Mouse (Mus musculus) CH12F3 (cell line): Measurements from ENCODE around the gene Elfn1.

Source experiments
- in situ Hi-C: fragments of 300-500 bp; cut with MboI; formaldehyde crosslinking; loops from 2 replicates; pipeline ENCODE4 v1.14.3; 2020; ENCODE audit warnings: low sequenced_read_pairs

Gene Elfn1

GRCm38 (mm10) chr5:139910755-139911300 is 3.1 kb downstream of the Elfn1 start:
- in situ Hi-C loops = no loop called here

GRCm38 (mm10) chr5:139911506-139911905 is 3.8 kb downstream of the Elfn1 start:
- in situ Hi-C loops = no loop called here

DNA sequence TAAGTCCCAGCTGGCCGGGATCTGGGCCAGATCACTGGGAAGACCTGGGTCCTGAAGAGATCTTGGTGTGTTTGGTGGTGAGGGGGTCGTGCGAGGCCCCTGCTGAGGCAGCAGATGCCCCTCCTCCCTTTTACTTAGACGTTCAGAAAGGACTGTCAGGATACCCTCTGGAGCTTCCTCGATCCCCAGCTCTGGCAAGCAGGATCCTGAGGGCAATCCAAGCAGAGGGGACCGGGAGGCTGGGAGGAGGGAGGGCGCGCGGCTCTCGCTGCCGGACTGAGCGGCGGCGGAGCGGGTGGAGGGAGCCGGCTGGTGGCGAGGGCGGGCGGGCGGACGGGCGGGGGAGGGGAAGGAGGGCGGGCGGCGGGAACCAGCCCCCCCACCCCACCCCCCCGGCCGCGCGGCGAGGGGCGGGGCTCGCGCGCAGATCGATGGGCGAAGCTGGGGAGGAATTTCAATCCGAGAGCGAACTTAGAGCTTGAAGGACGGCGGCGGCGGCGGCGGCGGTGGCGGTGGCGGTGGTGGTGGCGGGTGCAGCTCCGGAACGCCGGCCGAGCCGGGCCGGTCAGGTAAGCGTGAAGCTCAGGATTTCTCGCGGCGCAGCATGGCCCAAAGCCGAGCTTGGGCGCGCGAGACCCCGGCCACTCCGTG is 4.5 kb downstream of the Elfn1 start:
- in situ Hi-C loops = no loop called here

DNA sequence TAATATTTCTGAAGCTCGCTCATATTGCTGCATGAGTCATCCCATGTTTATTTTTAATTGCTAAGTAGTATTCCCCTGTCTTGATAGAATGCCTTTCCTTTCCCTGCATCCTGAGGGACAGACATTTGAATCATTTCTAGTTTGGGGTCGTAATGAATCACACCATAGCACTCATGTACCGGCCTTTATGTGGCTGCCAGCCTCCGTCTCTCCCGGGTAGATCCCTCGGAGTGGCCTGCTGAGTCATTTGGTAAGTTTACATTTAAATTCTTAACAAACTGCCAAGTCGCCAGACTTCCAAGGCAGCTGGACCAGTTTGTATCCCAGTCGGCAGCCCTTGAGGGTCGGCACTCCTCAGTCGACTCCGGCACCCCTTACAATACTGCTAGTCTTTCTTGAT is 13.9 kb downstream of the Elfn1 start:
- in situ Hi-C loops = no loop called here

DNA sequence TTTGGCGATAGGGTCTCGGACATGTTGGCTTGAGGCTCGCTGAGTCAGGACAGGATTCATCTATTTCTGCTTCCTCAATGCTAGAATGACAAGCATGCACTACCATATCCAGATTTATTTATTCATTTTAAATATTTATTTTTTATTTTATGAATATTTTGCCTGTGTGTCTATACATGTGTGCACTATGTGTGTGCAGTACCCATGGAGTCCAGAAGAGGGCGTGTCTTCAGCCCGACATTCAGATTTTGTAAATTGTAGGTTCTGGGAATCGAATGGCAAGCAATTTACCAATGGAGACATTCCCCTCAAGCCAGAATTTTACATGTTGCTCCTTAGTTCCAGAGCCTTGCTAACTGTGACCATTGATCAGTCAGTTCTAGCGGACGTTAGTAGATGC is 16.1 kb downstream of the Elfn1 start:
- in situ Hi-C loops = no loop called here

DNA sequence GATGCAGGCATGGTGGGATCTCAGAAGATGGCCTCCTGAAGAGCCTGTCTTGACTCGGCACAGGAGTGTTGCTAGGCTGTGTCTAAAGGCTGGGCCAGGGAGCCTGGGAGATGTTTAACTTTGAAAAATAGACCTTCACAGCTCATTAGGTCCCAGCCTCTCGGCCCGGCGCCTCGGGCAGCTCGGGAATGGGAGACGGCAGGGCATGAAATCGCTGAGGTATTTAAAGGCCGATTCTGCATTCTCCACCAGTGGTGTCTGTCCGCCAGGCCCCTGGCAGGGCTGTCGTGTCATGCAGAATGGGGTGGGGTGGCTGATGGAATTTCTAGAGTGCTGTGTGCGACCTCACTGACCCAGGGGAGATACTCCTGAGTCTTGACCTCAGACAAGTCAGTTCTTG is 22.4 kb downstream of the Elfn1 start:
- in situ Hi-C loops = no loop called here

- in situ Hi-C loops = no loop called here
Measured at GRCm38 (mm10) chr5:139930927-139931351, 23.2 kb downstream of the Elfn1 start.

DNA sequence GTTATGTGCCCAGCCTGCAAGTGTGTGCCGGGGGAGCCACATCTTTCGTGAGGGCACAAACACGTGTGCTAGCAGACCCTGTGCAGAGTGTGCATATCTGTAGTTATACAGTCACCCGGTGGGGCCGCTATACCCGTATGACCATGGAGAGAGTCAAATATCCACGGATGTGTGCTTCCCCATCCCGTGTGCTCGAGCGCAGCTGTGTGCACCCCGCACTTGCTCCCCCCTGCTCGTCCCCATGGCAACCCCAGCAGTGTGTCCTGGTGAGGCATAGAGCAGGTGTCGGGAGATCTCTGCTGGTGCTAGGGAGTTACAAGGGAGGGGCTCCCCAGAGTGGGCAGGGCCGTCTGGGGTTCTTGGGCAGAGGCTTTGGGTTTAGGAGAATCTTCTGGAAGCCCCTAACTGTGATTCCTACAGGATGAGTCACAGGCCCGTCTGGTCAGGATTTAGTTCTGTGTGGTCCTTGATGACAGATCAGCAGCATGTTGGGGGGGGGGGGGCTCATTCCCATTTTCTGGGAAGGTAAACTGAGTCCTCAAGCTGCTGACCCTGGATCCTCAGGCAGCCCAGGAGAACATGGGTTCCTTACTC is 24.3 kb downstream of the Elfn1 start:
- in situ Hi-C loops = no loop called here

DNA sequence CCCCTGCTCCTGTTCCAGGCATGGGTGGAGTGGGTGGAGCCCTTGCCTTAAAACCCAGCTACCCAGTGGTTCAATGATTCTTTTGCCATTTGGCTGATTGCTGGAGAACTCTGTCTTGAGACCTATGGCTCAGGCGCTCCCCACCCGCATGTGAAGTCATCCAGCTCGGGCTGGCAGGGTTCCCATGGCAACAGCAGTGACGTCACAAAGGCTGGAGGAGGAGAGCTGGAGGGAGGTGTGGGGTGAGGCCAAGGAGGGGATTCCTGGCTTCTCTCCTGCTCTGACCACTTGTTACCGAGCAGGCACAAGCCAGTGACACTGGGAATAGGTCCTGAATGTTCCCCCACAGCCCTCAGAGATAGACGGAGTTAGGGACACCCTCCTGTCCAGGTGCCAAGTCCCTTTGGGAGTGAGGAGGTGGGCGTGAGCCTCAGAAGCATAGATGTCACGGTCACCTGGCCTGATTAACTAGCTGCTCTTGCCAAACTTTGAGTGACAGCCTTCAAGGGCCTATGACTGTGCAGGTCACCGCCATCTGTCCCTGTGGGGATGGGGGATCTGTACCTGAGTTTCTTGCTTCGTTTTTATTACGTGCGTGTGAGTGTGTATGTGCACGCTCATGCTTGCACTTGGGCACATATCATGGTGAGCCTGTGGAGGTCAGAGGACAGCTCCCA is 25.0 kb downstream of the Elfn1 start:
- in situ Hi-C loops = no loop called here

DNA sequence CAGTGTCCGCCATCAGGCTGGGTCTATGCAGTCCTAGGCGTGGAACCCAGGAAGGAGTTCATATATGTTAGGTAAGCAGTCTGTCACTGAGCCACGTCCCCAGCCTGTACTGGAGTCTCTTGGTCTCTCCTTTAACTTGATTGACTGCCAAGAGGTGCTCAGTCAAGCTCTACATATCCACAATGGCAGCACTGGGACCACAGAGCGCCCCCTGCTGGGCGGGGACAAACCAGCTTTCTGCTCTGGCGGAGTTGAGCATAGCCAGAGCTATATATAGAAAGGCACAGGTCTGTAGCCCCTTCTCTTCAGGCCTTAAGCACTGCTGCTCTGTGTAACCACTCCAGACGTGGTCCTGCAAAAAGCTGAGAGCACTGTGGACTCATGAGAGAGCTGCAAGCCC is 25.7 kb downstream of the Elfn1 start:
- in situ Hi-C loops = no loop called here

- in situ Hi-C loops = no loop called here
Measured at GRCm38 (mm10) chr5:139936431-139936830, 28.7 kb downstream of the Elfn1 start.

- in situ Hi-C loops = no loop called here
Measured at GRCm38 (mm10) chr5:139944697-139945096, 37.0 kb downstream of the Elfn1 start.

DNA sequence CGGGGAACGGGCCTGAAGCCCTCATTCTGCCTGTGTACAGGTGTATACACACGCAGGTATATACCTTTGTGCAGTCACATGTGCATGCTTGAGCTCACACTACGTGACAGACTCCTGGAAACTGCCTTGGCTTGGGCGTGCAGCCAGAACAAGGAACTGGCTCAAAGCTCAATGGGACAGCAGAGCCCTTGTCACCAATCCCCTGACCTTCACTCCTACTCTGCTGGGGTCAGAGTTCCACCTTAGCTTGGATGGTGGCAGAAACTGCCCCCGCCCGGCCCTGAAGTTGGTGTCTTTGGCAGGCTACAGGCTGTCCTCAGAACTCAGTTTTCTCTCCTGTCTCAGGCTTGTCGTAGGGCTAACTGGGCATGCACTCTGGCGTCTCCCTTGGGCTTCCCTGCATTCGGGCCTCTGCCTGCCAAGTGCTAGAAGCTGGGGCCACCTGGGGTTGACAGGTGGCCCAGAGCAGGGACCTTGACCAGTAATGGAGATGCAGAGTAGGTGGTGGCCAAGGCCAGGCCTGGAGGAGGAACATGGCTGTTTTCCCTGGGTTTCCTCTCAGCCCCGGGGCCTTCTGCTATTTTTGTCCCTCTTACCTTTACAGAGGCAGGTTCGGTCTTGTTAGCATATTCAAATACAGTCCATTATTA is 38.1 kb downstream of the Elfn1 start:
- in situ Hi-C loops = no loop called here

DNA sequence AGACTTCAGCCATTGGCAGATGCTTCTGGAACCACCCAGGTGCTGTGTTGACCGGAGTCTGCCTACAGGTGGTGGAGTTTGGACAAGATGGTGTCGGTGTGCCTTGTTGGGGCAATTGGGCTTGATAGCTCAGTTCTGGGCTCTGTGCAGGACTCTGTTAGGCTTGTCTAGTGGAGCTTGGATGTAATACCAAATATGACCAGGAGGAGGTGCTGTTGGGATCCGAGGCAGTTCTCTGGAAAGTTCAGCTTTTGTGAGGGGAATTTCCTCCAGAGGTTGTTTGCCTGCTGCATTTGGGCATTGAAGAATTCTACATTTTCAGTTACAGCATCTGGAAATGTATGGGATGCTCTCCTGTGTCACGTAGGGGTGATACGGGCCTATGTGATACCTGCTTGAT is 39.7 kb downstream of the Elfn1 start:
- in situ Hi-C loops = no loop called here

DNA sequence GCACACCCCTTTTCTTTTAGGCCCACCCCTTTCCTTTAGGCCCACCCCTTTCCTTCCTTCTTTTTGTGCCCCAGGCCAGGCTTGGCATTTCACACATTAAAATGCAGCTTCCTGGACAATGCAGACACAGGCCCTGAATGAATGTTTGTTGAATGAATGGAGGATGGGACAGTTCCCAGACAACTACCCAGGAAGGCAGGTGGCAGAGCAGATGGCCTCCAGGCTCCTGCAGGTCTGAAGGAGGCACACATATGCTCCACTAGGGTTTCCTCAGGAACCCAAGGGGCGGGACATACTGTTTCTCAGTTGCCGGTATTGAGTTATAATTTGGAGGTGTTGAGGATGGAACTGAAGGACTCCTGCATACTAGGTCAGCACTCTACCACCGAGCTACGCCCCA is 40.8 kb downstream of the Elfn1 start:
- in situ Hi-C loops = no loop called here

- in situ Hi-C loops = no loop called here
Measured at GRCm38 (mm10) chr5:139949363-139949762, 41.6 kb downstream of the Elfn1 start.

DNA sequence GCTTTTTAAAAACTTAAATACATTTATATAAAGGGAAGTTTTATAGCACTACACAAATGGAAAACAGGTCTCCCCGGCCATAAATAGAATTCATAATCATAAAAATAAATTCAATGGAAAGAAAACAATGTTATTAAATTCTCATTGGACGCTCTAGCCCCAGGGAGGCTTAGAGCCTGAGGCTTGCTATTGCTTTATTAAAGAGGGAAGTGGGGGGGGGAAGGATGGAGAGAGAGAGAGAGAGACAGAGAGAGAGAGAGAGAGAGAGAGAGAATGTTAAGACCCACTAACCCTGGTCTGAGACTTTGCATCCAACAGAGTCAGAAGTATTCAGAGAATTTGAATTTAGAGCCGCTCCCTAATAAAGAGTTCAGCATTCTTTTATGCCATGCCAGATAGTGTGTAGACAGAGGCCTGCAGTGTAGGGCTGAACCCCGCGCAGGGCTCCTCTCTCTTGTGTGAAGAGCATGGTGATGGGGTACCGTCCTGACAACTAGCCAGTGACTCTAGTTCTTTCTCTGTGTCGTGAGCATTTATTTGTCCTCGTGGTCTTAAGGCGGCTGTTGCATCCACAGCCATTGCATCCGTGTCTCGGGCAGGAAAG is 42.3 kb downstream of the Elfn1 start:
- in situ Hi-C loops = no loop called here

DNA sequence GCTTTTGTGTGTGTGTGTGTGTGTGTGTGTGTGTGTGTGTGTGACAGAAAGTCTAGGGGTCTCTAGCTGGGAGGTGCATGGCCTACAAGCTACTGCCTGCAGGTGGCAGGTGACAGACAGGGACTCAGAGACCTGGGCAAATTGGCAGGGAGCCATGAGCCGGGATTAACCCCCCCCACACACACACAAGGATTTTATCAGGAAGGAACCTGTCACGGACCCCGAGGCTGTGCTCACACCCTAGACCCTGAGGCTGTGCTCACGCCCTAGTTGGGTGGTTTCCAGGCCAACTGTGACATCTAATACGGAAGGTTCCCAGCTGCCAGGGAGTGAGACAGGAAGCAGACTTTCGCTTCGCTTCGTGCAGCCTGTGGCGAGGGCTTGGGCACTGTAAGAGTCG is 49.1 kb downstream of the Elfn1 start:
- in situ Hi-C loops = no loop called here

- in situ Hi-C loops = no loop called here
Measured at GRCm38 (mm10) chr5:139959741-139960140, 52.0 kb downstream of the Elfn1 start.

DNA sequence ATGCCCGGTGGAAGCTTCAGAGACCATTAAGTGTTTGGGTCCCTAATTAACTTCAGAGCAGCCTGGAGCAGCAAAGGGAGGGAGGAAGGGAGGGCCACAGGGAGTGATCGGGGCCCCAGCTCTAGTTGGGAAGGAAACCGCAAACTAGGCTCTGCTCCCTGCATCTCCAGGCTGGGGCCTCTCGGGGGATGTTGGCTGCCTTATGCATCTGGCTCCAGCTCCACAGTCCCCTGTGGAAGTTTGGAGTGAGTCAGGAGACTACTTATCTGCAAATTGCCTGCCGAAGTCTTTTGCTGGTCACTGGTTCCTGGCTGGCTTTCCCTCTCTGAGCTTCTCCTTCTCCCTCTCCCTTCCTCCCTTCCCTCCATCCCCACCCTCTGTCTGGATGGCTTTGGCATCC is 56.6 kb downstream of the Elfn1 start:
- in situ Hi-C loops = no loop called here

DNA sequence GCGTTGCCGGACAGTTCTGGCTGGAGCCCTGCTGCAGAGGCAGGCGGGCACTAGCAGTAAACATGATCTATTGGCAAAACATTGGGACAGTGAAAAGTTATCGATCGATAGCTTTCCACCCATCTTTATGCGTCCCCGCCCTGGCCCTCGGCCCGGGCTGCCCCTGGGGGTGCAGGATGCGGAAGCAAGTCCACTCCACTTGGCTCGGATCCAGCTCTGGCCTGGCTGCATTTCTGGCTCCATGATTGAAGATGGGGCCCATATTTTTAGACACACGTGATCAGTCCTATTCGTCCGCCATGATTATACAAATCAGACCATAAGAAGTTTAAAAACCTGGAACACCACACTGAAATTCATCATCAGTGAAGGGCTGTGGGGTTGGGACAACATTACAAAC is 57.9 kb downstream of the Elfn1 start:
- in situ Hi-C loops = no loop called here
